Mouse (Mus musculus) ovary, postnatal 10 days (tissue): ENCODE results near the gene Dock11.
A peak's percentile ranks its signal among the peaks of the same experiment; 100 is the strongest.

Source experiments
- DNase-seq: peaks from one replicate; pipeline ENCODE4 v3.0.0; 2022; ENCODE audit warnings: low spot score

Dock11 gene

DNA sequence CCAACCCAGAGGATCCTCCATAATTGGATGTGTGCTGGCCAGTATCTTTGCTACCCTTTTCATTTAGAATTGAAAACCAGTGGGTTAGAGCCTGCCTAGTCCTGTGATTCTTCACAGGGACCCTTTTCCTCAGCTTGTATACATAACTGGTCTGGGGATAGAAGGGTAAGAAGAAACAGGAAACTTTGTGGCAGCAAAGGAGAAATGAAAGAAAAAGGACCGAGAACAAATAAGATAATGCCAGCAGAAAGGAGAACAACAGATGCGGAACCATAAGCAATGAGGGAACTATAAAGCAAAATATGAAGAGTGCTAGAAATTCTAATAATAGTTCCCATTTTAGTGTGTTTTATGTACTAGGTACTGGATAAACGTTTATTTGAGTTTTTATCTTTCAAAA is 212.7 kb downstream of the Dock11 start:
- DNase-seq, result no peak

DNA sequence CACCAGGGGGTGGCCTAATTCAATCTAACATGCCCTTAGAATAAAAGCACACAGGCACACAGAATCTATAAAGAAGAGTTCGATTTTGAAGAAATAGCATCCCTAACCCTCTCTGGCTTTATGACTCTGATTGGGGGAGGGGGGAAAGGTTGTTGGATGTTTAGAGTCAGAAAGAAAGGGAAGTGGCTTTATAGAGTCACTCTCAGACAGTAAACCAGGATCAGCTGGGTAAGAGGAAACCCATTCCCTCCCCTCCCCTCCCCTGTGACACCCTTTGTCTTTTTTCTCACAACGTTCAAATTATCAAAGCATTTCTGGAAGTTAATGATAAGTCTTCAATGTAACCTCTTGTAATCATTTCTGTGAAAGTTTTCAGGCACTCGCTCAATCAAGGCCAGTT is 220.0 kb downstream of the Dock11 start:
- no peak for DNase-seq

DNA sequence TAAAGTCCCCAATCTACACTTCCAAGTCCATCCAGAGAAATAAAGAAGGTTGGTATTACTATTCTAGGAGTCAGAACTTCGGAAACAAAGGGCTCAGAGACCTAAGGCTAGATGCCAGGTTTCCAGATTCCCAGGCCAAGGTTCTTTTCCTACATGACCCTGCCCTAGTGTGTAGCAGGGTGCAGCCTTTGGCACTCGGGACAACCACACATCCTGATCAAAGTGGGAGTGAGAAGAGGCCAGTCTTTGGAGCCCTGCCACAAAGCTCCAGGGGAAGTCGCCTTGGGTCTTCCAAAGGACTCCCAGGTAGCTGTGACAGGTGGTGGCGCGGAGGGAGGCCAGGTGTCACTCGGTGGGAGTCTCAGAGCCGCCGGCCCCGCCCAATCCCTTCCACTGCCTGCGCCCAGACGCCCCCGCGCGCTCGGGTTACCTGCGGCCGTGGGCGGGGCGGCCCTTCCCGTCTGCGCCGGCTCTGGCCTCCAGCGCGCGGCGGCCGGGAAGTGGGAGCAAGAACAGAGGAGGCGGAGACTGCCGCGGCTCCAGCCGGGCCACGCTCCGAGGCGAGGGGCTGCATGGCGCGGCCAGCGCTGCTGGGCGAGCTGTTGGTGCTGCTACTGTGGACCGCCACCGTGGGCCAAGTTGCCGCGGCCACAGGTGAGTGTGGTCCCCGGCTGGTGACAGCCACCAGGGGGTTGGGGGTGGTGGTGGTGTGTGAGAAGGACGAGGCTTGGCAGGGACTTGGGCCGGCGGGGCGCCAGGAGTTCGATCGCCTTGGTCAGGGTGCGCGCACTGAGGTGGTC is 223.2 kb downstream of the Dock11 start, which contains the start of gene Il13ra1:
TSS of gene Il13ra1 (plus strand) at position 489 of the 800 bp plus-strand sequence.
- peak; percentile 6 for DNase-seq

DNA sequence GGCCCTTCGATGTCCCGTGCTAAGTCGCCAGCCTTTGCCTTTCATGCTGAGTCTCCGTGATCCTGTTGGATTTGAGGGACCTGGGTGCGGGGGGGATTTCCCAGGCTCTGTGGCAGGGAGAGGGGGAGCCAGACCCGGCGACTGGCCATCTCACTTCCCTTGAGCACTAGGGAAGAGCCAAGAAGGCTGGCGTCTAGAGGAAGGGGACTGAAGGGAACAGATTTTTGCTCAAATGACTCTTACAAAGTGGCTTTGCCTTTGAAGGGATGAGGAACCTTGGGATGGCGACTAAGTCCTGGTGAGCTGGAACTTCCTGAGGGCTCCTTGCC is 223.8 kb downstream of the Dock11 start:
- no peak for DNase-seq

DNA sequence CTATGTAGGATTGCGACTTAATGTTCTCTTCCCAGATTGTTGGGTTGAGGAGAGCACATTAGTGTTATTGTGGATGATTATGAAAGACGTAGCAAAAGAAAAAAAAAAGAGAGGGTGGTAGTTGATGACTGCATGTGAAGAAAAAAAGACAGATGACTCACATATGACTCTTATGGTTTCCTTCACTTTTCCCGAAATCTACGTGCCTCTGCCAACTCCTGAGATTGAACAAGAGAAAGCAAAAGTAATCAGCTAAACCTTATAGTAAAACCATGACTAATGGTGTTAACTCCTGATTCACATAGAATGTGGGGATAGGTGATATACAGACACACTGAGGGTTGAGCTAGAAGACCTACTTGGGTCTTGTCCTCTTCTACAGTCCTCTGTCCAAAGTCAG is 226.5 kb downstream of the Dock11 start:
- DNase-seq, result no peak
